In genomic region chr10:57531616-57532217, GRCm38 (mm10) we compare ENCODE assay signal across 8 mouse cellular contexts. TPM values are rescaled to one million over a fixed set of nuclear protein-coding genes. Genes with fewer than 3 reads are reported as not detected.
A peak's percentile ranks its signal among the peaks of the same experiment; 100 is the strongest.
DNase-seq lines count a peak whose midpoint lies in the region; ATAC-seq and TF ChIP-seq lines count a peak whose summit lies in the region.

No protein-coding gene starts in this region.

- H3K9me3 ChIP-seq in kidney, postnatal 0 days (replicated peaks; ENCODE audit: low read length), result no peaks in the 10 kb centered on the region
- no peaks in the 10 kb centered on the region for H3K9me3 ChIP-seq in hindbrain, embryonic 11.5 days (ENCODE audit: control insufficient read depth, low read length)
- no peaks in the 10 kb centered on the region for H3K9me3 ChIP-seq in midbrain, embryonic 15.5 days

- peaks cover 2% of the 10 kb centered on the region; the same call in 1 of the 2 replicates for H3K36me3 ChIP-seq in kidney, postnatal 0 days (ENCODE audit: insufficient read depth, low read length)
- H3K36me3 ChIP-seq in hindbrain, embryonic 11.5 days (ENCODE audit: control insufficient read depth, insufficient read depth, low read length), result no peaks in the 10 kb centered on the region
- H3K36me3 ChIP-seq in midbrain, embryonic 15.5 days (replicated peaks), result no peaks in the 10 kb centered on the region; the same call in 1 of the 2 replicates

- no peak; the same call in 1 of the 2 replicates for ATAC-seq in kidney, postnatal 0 days (replicated peaks; ENCODE audit: low FRiP score, low read depth)
- ATAC-seq in hindbrain, embryonic 11.5 days (ENCODE audit: low FRiP score), result no peak
- ATAC-seq in midbrain, embryonic 15.5 days (replicated peaks), result no peak

- no peak for TF ChIP-seq POLR2A in bone marrow, adult 2 months (IDR thresholded peaks at IDR 0.05; ENCODE audit: borderline replicate concordance, control insufficient read depth, low read depth, low read length)

- 3% methylated on average over 28 of the region's 28 CpGs for WGBS in kidney, postnatal 0 days
- WGBS in bone marrow, adult 2 months, result 2% methylated on average over 28 of the region's 28 CpGs
- WGBS in hindbrain, embryonic 11.5 days, result 4% methylated on average over 28 of the region's 28 CpGs
- WGBS in midbrain, embryonic 15.5 days, result 3% methylated on average over 28 of the region's 28 CpGs

- peak; percentile 5 for DNase-seq in kidney, postnatal 0 days (ENCODE audit: low spot score)
- no peak for DNase-seq in kidney, postnatal 4 days
- DNase-seq in hindbrain, embryonic 11.5 days (ENCODE audit: low spot score), result no peak
- no peak for DNase-seq in right cerebral cortex, adult 18-20 months
- DNase-seq in right cerebral cortex, postnatal 10 days (ENCODE audit: low spot score in 2 of 2), result no peak
- no peak for DNase-seq in T-cell, adult 2 months (ENCODE audit: low spot score)

- no peak for TF ChIP-seq CTCF in kidney, postnatal 0 days (IDR thresholded peaks at IDR 0.05; ENCODE audit: low read depth)
- TF ChIP-seq CTCF in bone marrow, adult 2 months (IDR thresholded peaks at IDR 0.05; ENCODE audit: control insufficient read depth, insufficient read depth, low read length), result no peak

- H3K4me1 ChIP-seq in kidney, postnatal 0 days (replicated peaks; ENCODE audit: insufficient read depth, low read length), result peaks cover 12% of the 10 kb centered on the region
- no peaks in the 10 kb centered on the region for H3K4me1 ChIP-seq in bone marrow, adult 2 months (ENCODE audit: control insufficient read depth, insufficient read depth, low read length)
- no peaks in the 10 kb centered on the region for H3K4me1 ChIP-seq in hindbrain, embryonic 11.5 days (replicated peaks; ENCODE audit: control insufficient read depth, insufficient read depth, low read length)
- H3K4me1 ChIP-seq in midbrain, embryonic 15.5 days, result peaks cover 37% of the 10 kb centered on the region

- H3K9ac ChIP-seq in kidney, postnatal 0 days (ENCODE audit: low read depth, low read length), result peak overlapping the region; percentile 92
- peak overlapping the region; percentile 93 for H3K9ac ChIP-seq in hindbrain, embryonic 11.5 days (ENCODE audit: low read depth, low read length)
- peak overlapping the region; percentile 97 for H3K9ac ChIP-seq in midbrain, embryonic 15.5 days

- H3K4me2 ChIP-seq in kidney, postnatal 0 days (ENCODE audit: low read length), result peak overlapping the region; percentile 64
- peak overlapping the region; percentile 36 for H3K4me2 ChIP-seq in hindbrain, embryonic 11.5 days (replicated peaks; ENCODE audit: low read depth, low read length)
- peak overlapping the region; percentile 73 for H3K4me2 ChIP-seq in midbrain, embryonic 15.5 days

- peak overlapping the region; percentile 93 for H3K27ac ChIP-seq in kidney, postnatal 0 days
- H3K27ac ChIP-seq in bone marrow, adult 2 months (ENCODE audit: control insufficient read depth, insufficient read depth, low read depth, low read length, poor library complexity), result peak overlapping the region; percentile 98
- peak overlapping the region; percentile 92 for H3K27ac ChIP-seq in hindbrain, embryonic 11.5 days (ENCODE audit: low read depth, low read length)
- peak overlapping the region; percentile 98 for H3K27ac ChIP-seq in midbrain, embryonic 15.5 days

- peak overlapping the region; percentile 95 for H3K4me3 ChIP-seq in kidney, postnatal 0 days (replicated peaks; ENCODE audit: low read depth, low read length)
- peak overlapping the region; percentile 93 for H3K4me3 ChIP-seq in bone marrow, adult 2 months (replicated peaks; ENCODE audit: control insufficient read depth, low read depth, low read length)
- peak overlapping the region; percentile 94 for H3K4me3 ChIP-seq in hindbrain, embryonic 11.5 days (ENCODE audit: low read depth, low read length)
- peak overlapping the region; percentile 78 for H3K4me3 ChIP-seq in midbrain, embryonic 15.5 days

- no peaks in the 10 kb centered on the region for H3K27me3 ChIP-seq in kidney, postnatal 0 days (ENCODE audit: insufficient read depth, low read length)
- H3K27me3 ChIP-seq in hindbrain, embryonic 11.5 days (ENCODE audit: control insufficient read depth, insufficient read depth, low read length), result no peaks in the 10 kb centered on the region
- no peaks in the 10 kb centered on the region for H3K27me3 ChIP-seq in midbrain, embryonic 15.5 days (replicated peaks)

RNA-seq across cellular contexts. Expression of gene Serinc1, which starts 0.6 kb away (rescaled TPM):
- polyA plus RNA-seq in kidney, postnatal 0 days (2015; fragmentation: Nextera tagmentation; extraction: Ambion mirVana), result 148 and 155 TPM in 2 replicates
- 18.6 and 30.6 TPM in 2 replicates for polyA plus RNA-seq in bone marrow, adult 2 months (2011; ENCODE audit: insufficient read depth, insufficient read length, low replicate concordance, missing spikeins)
- polyA plus RNA-seq in hindbrain, embryonic 11.5 days (2014; fragmentation: Nextera tagmentation; extraction: Ambion mirVana), result 243 and 258 TPM in 2 replicates
- 384 and 407 TPM in 2 replicates for polyA plus RNA-seq in midbrain, embryonic 15.5 days (2015; fragmentation: Nextera tagmentation; extraction: Ambion mirVana)

RNA-seq across cellular contexts. Expression of gene Hsf2, which starts 45.5 kb away (rescaled TPM):
- polyA plus RNA-seq in kidney, postnatal 0 days (2015; fragmentation: Nextera tagmentation; extraction: Ambion mirVana), result 26.2 and 27.8 TPM in 2 replicates
- polyA plus RNA-seq in bone marrow, adult 2 months (2011; ENCODE audit: insufficient read depth, insufficient read length, low replicate concordance, missing spikeins), result 4.5 and 7.4 TPM in 2 replicates
- 71.2 and 77.3 TPM in 2 replicates for polyA plus RNA-seq in hindbrain, embryonic 11.5 days (2014; fragmentation: Nextera tagmentation; extraction: Ambion mirVana)
- polyA plus RNA-seq in midbrain, embryonic 15.5 days (2015; fragmentation: Nextera tagmentation; extraction: Ambion mirVana), result 53.0 and 59.7 TPM in 2 replicates
